Mouse (Mus musculus): Measurements from ENCODE around the gene Psma5. TPM values are rescaled to one million over a fixed set of nuclear protein-coding genes. Genes with fewer than 3 reads are reported as not detected.

The Psma5 gene
- polyA plus RNA-seq (2015; fragmentation: Nextera tagmentation; extraction: Ambion mirVana), result 236 and 243 TPM in 2 replicates

DNA sequence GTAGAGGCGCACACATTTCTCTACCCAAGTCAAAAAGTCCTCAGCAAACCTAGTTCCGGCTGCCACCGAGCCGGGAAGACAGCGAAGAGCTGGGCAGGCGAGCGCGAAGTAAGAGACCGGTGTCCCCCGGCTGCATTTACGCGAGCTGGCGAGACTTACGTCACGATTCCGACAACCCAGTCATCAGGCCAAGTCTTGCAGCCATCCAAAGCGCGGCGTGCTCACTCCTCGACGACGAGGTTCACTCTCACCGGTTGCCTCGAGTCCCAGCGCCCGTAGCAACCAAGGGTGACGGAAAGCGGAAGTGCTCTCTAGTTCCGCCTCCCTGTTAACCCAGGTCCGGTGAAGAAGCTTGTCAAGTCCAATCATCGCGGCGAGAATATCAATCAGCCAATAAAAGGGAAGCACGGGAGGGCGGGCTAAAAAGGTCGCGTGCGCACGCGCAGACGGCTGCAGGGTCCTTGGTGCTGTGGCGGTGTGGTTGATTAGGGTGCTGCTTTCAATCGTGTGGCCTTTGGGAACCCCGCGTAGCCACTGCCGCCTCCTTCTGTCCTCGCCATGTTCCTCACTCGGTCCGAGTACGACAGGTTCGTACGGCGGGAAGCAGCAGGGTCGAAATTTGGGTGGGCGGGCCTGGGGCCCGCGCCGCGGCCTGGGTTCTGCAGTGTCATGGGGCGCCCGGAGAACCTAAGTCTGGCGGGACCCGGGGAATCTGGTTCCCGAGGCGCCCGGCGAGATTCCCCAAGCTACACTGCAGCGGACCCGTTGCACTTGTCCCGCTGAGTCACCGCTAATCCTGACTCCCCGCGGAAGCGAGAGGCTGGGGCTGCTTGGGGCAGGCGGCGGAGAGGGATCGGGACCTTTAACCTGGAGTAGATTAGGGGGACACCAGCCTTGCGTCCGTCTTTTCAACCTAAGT is at the start of gene Psma5:
Psma5 (plus strand) TSS at position 208 of the 919 bp plus-strand sequence.

DNA sequence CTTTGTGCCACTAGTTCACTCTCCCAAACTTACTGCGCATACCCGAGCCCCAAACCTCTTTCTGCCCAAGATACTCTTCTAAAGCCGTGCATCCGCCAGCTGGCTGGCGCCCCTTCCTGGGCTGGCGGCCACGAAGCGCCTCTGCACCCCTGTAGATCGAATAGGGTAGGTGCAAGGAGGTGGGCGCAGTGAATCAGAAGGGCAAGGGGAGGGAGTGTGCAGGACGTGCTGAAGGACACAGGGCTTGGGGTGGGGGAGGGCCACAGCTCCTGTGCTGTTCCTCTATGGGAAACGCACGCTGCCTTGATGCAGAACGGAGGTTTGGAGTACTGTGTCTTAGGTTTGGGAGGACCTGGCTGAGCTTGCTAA is 46.0 kb upstream of the Psma5 start, which contains the start of gene Atxn7l2:
Atxn7l2 (minus strand) TSS at position 164 of the 369 bp plus-strand sequence.

DNA sequence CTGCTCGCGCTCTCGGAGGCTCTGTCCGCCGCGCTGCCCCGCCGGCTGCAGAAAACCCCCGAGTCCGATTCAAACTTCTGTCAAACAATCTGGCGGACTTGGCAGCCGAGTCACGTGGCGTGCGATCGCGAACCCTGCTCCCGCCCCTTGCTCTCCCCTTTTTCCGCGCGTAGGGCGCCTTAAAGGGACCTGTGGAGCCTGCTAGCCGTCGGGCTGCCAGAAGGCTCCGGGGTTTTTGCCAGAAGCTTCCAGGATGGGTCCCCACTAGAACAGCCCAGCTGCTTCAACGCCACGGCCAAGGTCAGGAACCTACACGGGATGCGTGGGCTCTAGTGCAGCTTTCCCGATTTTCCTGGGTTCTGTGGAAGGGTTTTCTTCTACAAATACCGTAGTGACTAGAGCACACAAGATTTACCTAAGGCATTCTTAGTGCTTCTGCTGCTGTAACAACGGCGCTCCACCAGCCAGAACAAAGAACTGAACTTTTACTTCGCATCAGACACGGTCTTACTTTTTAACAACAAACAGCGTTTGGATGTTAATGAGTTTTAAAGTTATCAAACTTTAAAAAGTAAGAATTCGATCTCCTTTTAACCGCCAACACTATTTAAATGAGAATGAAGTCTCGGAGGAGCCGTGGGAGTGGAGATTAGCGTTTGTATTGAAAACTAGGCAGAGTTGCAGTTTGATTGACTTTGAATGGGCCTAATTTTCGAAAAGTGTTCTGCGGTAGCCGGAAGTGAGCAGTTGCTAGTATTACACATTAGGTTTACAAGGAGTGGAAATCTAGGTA is 30.0 kb upstream of the Psma5 start, which contains the start of gene Sypl2:
Sypl2 (minus strand) TSS at position 91 of the 793 bp plus-strand sequence.

DNA sequence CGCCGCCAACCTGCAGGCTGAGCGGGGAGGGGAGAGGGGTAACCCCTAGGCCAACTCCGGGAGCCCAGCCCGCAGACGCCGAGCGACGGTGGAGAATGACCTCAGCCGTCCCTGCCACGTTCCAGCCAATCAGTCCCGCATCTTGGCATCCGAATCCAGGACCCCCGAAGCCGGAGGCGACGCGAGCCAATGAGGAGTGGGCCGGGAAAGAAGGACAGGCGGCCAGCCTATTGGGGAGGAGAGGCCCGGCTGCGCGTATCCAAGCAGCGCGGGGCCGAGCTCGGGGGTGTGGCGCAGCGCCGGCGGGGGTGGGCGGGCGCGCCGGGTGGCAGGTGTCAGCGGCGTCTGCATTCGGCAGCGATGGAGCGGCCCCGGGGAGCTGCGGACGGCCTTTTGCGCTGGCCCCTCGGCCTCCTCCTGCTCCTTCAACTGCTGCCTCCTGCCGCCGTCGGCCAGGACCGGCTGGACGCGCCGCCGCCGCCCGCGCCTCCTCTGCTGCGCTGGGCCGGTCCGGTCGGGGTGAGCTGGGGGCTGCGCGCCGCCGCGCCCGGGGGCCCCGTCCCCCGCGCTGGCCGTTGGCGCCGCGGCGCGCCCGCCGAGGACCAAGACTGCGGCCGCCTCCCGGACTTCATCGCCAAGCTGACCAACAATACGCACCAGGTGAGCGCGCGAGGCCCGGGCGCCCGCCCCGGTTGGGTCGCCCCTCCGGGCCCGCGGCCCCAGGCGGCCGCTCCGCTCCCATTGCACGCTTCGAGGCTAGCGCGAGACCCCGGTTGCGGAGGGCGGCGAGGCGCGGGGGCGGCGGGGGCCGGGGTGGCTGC is 27.3 kb downstream of the Psma5 start, which contains the start of gene Sort1:
Sort1 (plus strand) TSS at position 302 of the 821 bp plus-strand sequence.

Other genes with a start within 250 kb of the Psma5 start
- 540 and 612 TPM in 2 replicates for gene Gstm1, start 239.0 kb upstream of the Psma5 start, polyA plus RNA-seq (2015; fragmentation: Nextera tagmentation; extraction: Ambion mirVana)
- gene Gstm4, start 212.0 kb upstream of the Psma5 start, polyA plus RNA-seq (2015; fragmentation: Nextera tagmentation; extraction: Ambion mirVana), result 24.6 and 24.8 TPM in 2 replicates
- gene Ampd2, start 170.3 kb upstream of the Psma5 start, polyA plus RNA-seq (2015; fragmentation: Nextera tagmentation; extraction: Ambion mirVana), result 46.4 and 51.5 TPM in 2 replicates
- gene Gnat2, start 164.1 kb upstream of the Psma5 start, polyA plus RNA-seq (2015; fragmentation: Nextera tagmentation; extraction: Ambion mirVana), result 0.09 TPM in 1 of 2 replicates, not detected in the other
- gene Gnai3, start 110.8 kb upstream of the Psma5 start, polyA plus RNA-seq (2015; fragmentation: Nextera tagmentation; extraction: Ambion mirVana), result 74.5 and 76.0 TPM in 2 replicates
- gene Gpr61, start 102.0 kb upstream of the Psma5 start, polyA plus RNA-seq (2015; fragmentation: Nextera tagmentation; extraction: Ambion mirVana), result 8.6 TPM in 2 replicates
- 13.9 and 16.3 TPM in 2 replicates for gene Amigo1, start 70.6 kb upstream of the Psma5 start, polyA plus RNA-seq (2015; fragmentation: Nextera tagmentation; extraction: Ambion mirVana)
- 2.4 and 2.7 TPM in 2 replicates for gene Cyb561d1, start 55.7 kb upstream of the Psma5 start, polyA plus RNA-seq (2015; fragmentation: Nextera tagmentation; extraction: Ambion mirVana)
- gene Atxn7l2, start 46.0 kb upstream of the Psma5 start, polyA plus RNA-seq (2015; fragmentation: Nextera tagmentation; extraction: Ambion mirVana), result 12.6 and 13.1 TPM in 2 replicates
- 0.45 and 0.62 TPM in 2 replicates for gene Sypl2, start 30.3 kb upstream of the Psma5 start, polyA plus RNA-seq (2015; fragmentation: Nextera tagmentation; extraction: Ambion mirVana)
- 13.1 and 15.4 TPM in 2 replicates for gene Sort1, start 27.2 kb downstream of the Psma5 start, polyA plus RNA-seq (2015; fragmentation: Nextera tagmentation; extraction: Ambion mirVana)
- gene Mybphl, start 108.0 kb downstream of the Psma5 start, polyA plus RNA-seq (2015; fragmentation: Nextera tagmentation; extraction: Ambion mirVana), result 0.15 and 0.18 TPM in 2 replicates
- gene Psrc1, start 126.9 kb downstream of the Psma5 start, polyA plus RNA-seq (2015; fragmentation: Nextera tagmentation; extraction: Ambion mirVana), result 4.7 and 5.3 TPM in 2 replicates
- 36.1 and 38.5 TPM in 2 replicates for gene Celsr2, start 158.6 kb downstream of the Psma5 start, polyA plus RNA-seq (2015; fragmentation: Nextera tagmentation; extraction: Ambion mirVana)
- 198 and 209 TPM in 2 replicates for gene Sars, start 188.3 kb downstream of the Psma5 start, polyA plus RNA-seq (2015; fragmentation: Nextera tagmentation; extraction: Ambion mirVana)

Measured in neural tube, postnatal 0 days (tissue).